Mouse (Mus musculus): ENCODE results near the gene Sult2a8.
"Not testable (repeated sequence)": the region's sequence is repeated elsewhere in the genome, so short reads cannot be mapped to it uniquely, and the experiment has no call there.

Gene Sult2a8

GRCm38 (mm10) chr7:14446534-14446933 is at the start of gene Sult2a8:
Gene Sult2a8 (minus strand): TSS chr7:14446769.
- no peak for DNase-seq (ENCODE audit: low spot score)

DNA sequence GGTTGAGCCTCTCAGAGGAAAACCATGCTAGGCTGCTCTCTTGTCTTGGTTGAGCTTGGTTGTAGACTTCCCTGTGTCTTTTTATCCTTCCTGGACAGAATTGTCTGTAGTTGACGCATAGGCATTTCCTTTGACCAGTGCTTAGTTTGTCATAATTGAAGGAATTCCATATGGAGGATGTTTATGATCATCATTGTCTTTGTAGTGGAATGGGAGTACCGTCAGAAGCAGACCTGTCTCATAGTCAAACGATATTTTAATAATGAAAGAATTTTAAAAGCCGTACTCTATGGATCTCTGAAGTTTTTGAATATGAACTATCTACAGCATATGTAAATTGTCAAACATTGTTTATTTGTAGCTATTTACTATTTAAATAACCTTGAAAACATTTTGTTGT is 47.6 kb upstream of the Sult2a8 start, which contains the start of gene Sult2a7:
Gene Sult2a7, minus strand, starts transcription at position 101 of the 400 bp plus-strand sequence.
- no peak for DNase-seq (ENCODE audit: low spot score)

DNA sequence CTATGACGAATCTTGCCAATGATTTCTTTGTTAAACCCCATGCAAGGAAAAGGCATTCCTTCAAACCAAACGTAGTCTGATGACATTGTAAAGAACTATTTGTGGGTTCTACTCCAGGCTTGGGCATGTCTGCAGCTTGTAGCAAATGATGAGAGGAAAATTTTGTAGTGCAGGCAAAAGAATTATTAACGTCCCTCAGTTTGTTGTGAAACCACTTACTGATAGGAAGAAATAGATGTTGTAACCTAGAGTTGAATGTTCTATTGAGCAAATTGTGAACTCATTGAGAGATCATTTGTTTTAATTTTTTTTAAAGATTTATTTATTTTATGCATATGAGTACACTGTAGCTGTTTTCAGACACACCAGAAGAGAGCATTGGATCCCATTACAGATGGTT is 46.3 kb upstream of the Sult2a8 start:
- DNase-seq (ENCODE audit: low spot score) = no peak

DNA sequence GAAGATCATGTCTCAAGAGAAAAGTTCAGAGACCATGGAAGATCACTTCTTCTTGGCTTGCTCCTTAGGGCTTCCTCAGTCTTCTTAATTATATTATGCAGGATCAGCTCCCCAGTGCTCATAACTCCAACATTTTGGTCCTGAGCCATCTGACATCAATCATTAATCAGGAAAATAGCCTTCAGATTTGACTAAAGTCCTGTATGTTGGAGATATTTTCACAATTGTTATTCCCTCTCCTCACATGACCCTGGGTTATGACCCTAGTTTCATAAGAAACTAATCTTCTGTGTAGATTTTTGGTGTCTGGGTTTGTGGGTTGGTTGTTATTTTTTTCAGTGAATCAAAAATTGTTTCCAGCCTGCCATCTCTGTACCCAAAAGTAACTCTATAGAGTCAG is 7.0 kb downstream of the Sult2a8 start:
- DNase-seq (ENCODE audit: low spot score) = no peak

DNA sequence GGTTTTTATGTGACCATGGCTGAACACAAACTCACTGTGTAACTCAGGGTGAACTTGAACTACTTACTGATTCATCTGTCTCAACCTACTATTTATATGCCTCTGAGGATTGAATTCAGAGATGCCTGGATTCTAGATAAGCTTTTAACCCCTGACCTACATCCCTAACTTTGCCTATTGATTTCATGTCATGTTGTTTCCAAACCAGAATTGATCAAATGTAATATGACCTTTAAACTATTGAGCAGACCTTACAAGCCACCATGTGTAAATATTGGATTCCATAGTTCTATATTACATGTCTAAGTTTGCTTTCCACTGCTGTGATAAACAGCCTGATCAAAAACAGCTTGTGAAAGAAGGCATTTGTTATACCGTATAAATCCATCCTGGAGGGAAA is 8.1 kb downstream of the Sult2a8 start:
- no peak for DNase-seq (ENCODE audit: low spot score)

DNA sequence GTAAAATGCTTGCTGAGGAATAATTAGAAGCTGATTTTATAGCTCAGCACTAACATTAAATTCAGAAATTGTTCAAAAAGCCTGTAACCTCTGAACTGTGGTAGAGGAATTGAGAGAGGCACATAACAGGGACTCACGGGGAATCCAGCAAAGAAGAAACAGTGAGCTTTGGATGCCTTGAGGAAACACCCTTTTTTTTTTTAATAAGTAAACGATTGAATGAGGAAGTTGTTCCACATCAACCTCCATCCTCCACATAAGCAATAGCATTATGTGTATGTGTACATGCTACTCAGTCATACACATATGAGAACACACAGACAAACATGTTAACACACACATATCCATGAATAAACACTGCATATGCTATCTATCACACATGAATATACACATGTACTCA is 8.5 kb downstream of the Sult2a8 start:
- no peak for DNase-seq (ENCODE audit: low spot score)

GRCm38 (mm10) chr7:14399363-14399762 is 47.2 kb downstream of the Sult2a8 start:
- DNase-seq (ENCODE audit: low spot score) = not testable (repeated sequence)

DNA sequence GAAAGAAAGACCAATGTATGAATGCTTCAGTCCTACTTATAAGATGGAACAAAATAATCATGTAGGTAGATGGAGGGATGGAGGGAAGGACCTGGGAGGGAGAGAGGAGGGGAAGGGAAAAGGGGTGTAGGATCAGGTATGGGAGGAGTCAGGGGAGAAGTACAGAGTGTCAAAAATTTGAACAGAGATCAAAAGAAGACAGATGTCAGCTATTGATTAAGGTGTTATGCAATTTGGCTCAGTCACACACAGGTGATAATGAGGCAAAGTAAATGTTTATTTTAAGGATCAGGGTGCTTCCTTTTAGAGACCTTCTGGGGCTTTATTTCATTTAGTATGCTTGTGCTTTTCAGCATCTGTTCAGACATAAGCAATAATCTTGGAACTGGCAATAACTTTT is 50.1 kb downstream of the Sult2a8 start:
- no peak for DNase-seq (ENCODE audit: low spot score)

Data from embryo, embryonic 10 days (tissue).